Comparison of ENCODE assay signal across 25 mouse cellular contexts in the genomic region with DNA sequence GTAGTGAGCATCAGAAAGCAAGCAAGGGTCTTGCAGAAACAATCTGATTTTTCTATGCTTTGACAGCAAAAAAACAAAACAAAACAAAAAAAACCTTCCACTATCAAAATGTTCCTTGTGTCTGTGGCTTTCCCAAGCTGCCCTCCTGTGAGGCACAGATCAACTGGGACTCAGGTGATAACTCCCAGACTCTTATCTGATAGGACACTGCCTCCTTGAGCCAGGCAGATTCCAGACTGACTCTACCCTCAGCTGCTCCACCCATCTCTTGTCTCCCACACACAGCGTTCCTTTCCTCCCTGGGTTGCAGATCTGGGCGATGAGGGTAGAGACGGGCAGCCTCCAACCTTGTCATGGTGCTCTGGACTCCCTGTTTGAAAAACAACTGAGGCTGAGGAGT. TPM values are rescaled to one million over a fixed set of nuclear protein-coding genes. Genes with fewer than 3 reads are reported as not detected.
DNase-seq lines count a peak whose midpoint lies in the region; ATAC-seq and TF ChIP-seq lines count a peak whose summit lies in the region.
"Had no signal": no experiment of that assay in that cellular context is flagged by ENCODE, and none has a peak within 500 bp of the region (broad histone marks: within the 10 kb centered on the region; RNA-seq: fewer than 3 reads in every experiment).

No protein-coding gene starts in this region.

- no peak overlapping the region for H3K4me3 ChIP-seq in intestine, embryonic 16.5 days (ENCODE audit: low read length)
- no peak overlapping the region for H3K4me3 ChIP-seq in intestine, postnatal 0 days (ENCODE audit: low read depth, low read length)
- H3K4me3 ChIP-seq in liver, postnatal 0 days (ENCODE audit: low read depth, low read length) = no peak overlapping the region
- H3K4me3 ChIP-seq: embryonic facial prominence, embryonic 10.5 days; forebrain, embryonic 15.5 days; hindbrain, embryonic 13.5 days; kidney, embryonic 15.5 days; limb, embryonic 15.5 days; megakaryocyte, embryonic 14.5 days; neural tube, embryonic 15.5 days had no signal

- peak; percentile 12 for DNase-seq in c-Kit-negative CD71-positive TER-119-positive erythroid progenitor cells, embryonic 14.5 days (ENCODE audit: low read depth, low spot score)
- DNase-seq in liver = peak; percentile 74
- peak; percentile 27 for DNase-seq in liver, postnatal 0 days
- no peak for DNase-seq in cerebellum, adult 8-10 months
- no peak for DNase-seq in left cerebral cortex, adult 18-20 months (ENCODE audit: low spot score in 2 of 2)
- DNase-seq in lung, postnatal 36 days = no peak
- DNase-seq: adrenal gland, adult 8-10 months; cerebellum, adult 11-12 months; cerebellum, postnatal 36 days; gastrocnemius, postnatal 36 days; heart, postnatal 14 days; right cerebral cortex, postnatal 14 days; spleen, adult 18-20 months had no signal

- no peaks in the 10 kb centered on the region for H3K27me3 ChIP-seq in intestine, embryonic 16.5 days (replicated peaks; ENCODE audit: control insufficient read depth, insufficient read depth, low read length)
- no peaks in the 10 kb centered on the region for H3K27me3 ChIP-seq in intestine, postnatal 0 days (replicated peaks; ENCODE audit: control insufficient read depth, insufficient read depth, low read length)
- H3K27me3 ChIP-seq in liver, postnatal 0 days (ENCODE audit: insufficient read depth, low read length) = no peaks in the 10 kb centered on the region
- H3K27me3 ChIP-seq: forebrain, embryonic 15.5 days; hindbrain, embryonic 13.5 days; kidney, embryonic 15.5 days; limb, embryonic 15.5 days; neural tube, embryonic 15.5 days had no signal

- no peaks in the 10 kb centered on the region for H3K36me3 ChIP-seq in intestine, embryonic 16.5 days (ENCODE audit: control insufficient read depth, insufficient read depth, low read length)
- no peaks in the 10 kb centered on the region for H3K36me3 ChIP-seq in intestine, postnatal 0 days (ENCODE audit: control insufficient read depth, insufficient read depth)
- H3K36me3 ChIP-seq in liver, postnatal 0 days (replicated peaks; ENCODE audit: insufficient read depth, low read length) = no peaks in the 10 kb centered on the region
- H3K36me3 ChIP-seq: embryonic facial prominence, embryonic 10.5 days; forebrain, embryonic 15.5 days; hindbrain, embryonic 13.5 days; kidney, embryonic 15.5 days; limb, embryonic 15.5 days; neural tube, embryonic 15.5 days had no signal

- H3K9ac ChIP-seq in intestine, embryonic 16.5 days (ENCODE audit: low read depth, low read length) = no peak overlapping the region
- H3K9ac ChIP-seq in intestine, postnatal 0 days (ENCODE audit: low read depth, low read length) = no peak overlapping the region
- H3K9ac ChIP-seq in liver, postnatal 0 days (replicated peaks) = no peak overlapping the region
- H3K9ac ChIP-seq: forebrain, embryonic 15.5 days; hindbrain, embryonic 13.5 days; kidney, embryonic 15.5 days; limb, embryonic 15.5 days; neural tube, embryonic 15.5 days had no signal

- TF ChIP-seq CTCF in intestine, postnatal 0 days (IDR thresholded peaks at IDR 0.05; ENCODE audit: low read depth) = no peak
- TF ChIP-seq CTCF in liver, postnatal 0 days (IDR thresholded peaks at IDR 0.05; ENCODE audit: low read depth) = no peak

- no peaks in the 10 kb centered on the region for H3K4me1 ChIP-seq in intestine, embryonic 16.5 days (ENCODE audit: control insufficient read depth, insufficient read depth, low read length)
- H3K4me1 ChIP-seq in intestine, postnatal 0 days (replicated peaks; ENCODE audit: control insufficient read depth, insufficient read depth, low read length) = no peaks in the 10 kb centered on the region
- H3K4me1 ChIP-seq in liver, postnatal 0 days (ENCODE audit: insufficient read depth) = peaks cover 9% of the 10 kb centered on the region
- H3K4me1 ChIP-seq: forebrain, embryonic 15.5 days; kidney, embryonic 15.5 days; limb, embryonic 15.5 days had no signal

- H3K4me2 ChIP-seq in intestine, embryonic 16.5 days (ENCODE audit: low read depth, low read length) = no peak overlapping the region
- H3K4me2 ChIP-seq in intestine, postnatal 0 days (replicated peaks; ENCODE audit: low read depth) = no peak overlapping the region
- peak overlapping the region; percentile 32; the same call in 1 of the 2 replicates for H3K4me2 ChIP-seq in liver, postnatal 0 days (ENCODE audit: low read depth, low read length)
- H3K4me2 ChIP-seq: forebrain, embryonic 15.5 days; hindbrain, embryonic 13.5 days; kidney, embryonic 15.5 days; limb, embryonic 15.5 days; neural tube, embryonic 15.5 days had no signal

- H3K9me3 ChIP-seq in intestine, embryonic 16.5 days (ENCODE audit: control insufficient read depth, low read length) = no peaks in the 10 kb centered on the region
- H3K9me3 ChIP-seq in intestine, postnatal 0 days (ENCODE audit: control insufficient read depth) = no peaks in the 10 kb centered on the region
- no peaks in the 10 kb centered on the region for H3K9me3 ChIP-seq in liver, postnatal 0 days (ENCODE audit: low read length)
- H3K9me3 ChIP-seq: embryonic facial prominence, embryonic 10.5 days; forebrain, embryonic 15.5 days; hindbrain, embryonic 13.5 days; kidney, embryonic 15.5 days; limb, embryonic 15.5 days; neural tube, embryonic 15.5 days had no signal

- no peak overlapping the region for H3K27ac ChIP-seq in intestine, embryonic 16.5 days (ENCODE audit: low read length)
- H3K27ac ChIP-seq in intestine, postnatal 0 days (ENCODE audit: low read depth, low read length) = no peak overlapping the region
- H3K27ac ChIP-seq in liver, postnatal 0 days (ENCODE audit: low read depth) = no peak overlapping the region
- H3K27ac ChIP-seq: embryonic facial prominence, embryonic 10.5 days; forebrain, embryonic 15.5 days; hindbrain, embryonic 13.5 days; kidney, embryonic 15.5 days; limb, embryonic 15.5 days; neural tube, embryonic 15.5 days had no signal

- WGBS in intestine, embryonic 16.5 days = 56% methylated on average over 3 of the region's 3 CpGs
- WGBS in intestine, postnatal 0 days = 44% methylated on average over 3 of the region's 3 CpGs
- 60% methylated on average over 3 of the region's 3 CpGs for WGBS in liver, postnatal 0 days (ENCODE audit: insufficient replicate concordance)

- peak; percentile 94 for TF ChIP-seq EP300 in liver, postnatal 0 days (IDR thresholded peaks at IDR 0.05; ENCODE audit: low read depth)

- ATAC-seq in intestine, embryonic 16.5 days = 0 out of 2 replicates have a peak, but pooled peaks have one; percentile 26
- ATAC-seq in intestine, postnatal 0 days = no peak
- peak; percentile 91 for ATAC-seq in liver, postnatal 0 days
- ATAC-seq: forebrain, embryonic 15.5 days; inflammation-experienced regulatory T-cells, adult 6 months; lung, postnatal 0 days; midbrain, embryonic 16.5 days had no signal

RNA-seq across cellular contexts. Expression of gene Stmn1, which starts 29.0 kb away (rescaled TPM):
- polyA plus RNA-seq in intestine, embryonic 16.5 days (2015; fragmentation: Nextera tagmentation; extraction: Ambion mirVana) = 982 and 1,127 TPM in 2 replicates
- 398 and 412 TPM in 2 replicates for polyA plus RNA-seq in intestine, postnatal 0 days (2015; fragmentation: Nextera tagmentation; extraction: Ambion mirVana)
- 249 and 258 TPM in 2 replicates for polyA plus RNA-seq in liver, postnatal 0 days (2015; fragmentation: Nextera tagmentation; extraction: Ambion mirVana)
- total RNA-seq in left cerebral cortex, adult 18-20 months (2021) = 1,000 to 10,000 TPM; 1,034 to 1,073 TPM

RNA-seq across cellular contexts. Expression of gene Pafah2, which starts 43.0 kb away (rescaled TPM):
- polyA plus RNA-seq in intestine, embryonic 16.5 days (2015; fragmentation: Nextera tagmentation; extraction: Ambion mirVana) = 61.6 and 69.2 TPM in 2 replicates
- 39.8 and 49.2 TPM in 2 replicates for polyA plus RNA-seq in intestine, postnatal 0 days (2015; fragmentation: Nextera tagmentation; extraction: Ambion mirVana)
- polyA plus RNA-seq in liver, postnatal 0 days (2015; fragmentation: Nextera tagmentation; extraction: Ambion mirVana) = 13.5 and 14.3 TPM in 2 replicates
- 1 to 10 TPM; 4.8 to 7.4 TPM for total RNA-seq in left cerebral cortex, adult 18-20 months (2021)

RNA-seq across cellular contexts. Expression of gene Extl1, which starts 55.5 kb away (rescaled TPM):
- 1.6 and 1.7 TPM in 2 replicates for polyA plus RNA-seq in intestine, embryonic 16.5 days (2015; fragmentation: Nextera tagmentation; extraction: Ambion mirVana)
- 1.0 and 1.2 TPM in 2 replicates for polyA plus RNA-seq in intestine, postnatal 0 days (2015; fragmentation: Nextera tagmentation; extraction: Ambion mirVana)
- polyA plus RNA-seq in liver, postnatal 0 days (2015; fragmentation: Nextera tagmentation; extraction: Ambion mirVana) = 0.20 and 0.33 TPM in 2 replicates
- 10 to 100 TPM; 44.0 to 45.4 TPM for total RNA-seq in left cerebral cortex, adult 18-20 months (2021)

RNA-seq across cellular contexts. Expression of gene Paqr7, which starts 57.4 kb away (rescaled TPM):
- 23.6 and 32.1 TPM in 2 replicates for polyA plus RNA-seq in intestine, embryonic 16.5 days (2015; fragmentation: Nextera tagmentation; extraction: Ambion mirVana)
- polyA plus RNA-seq in intestine, postnatal 0 days (2015; fragmentation: Nextera tagmentation; extraction: Ambion mirVana) = 62.6 and 70.3 TPM in 2 replicates
- polyA plus RNA-seq in liver, postnatal 0 days (2015; fragmentation: Nextera tagmentation; extraction: Ambion mirVana) = 12.4 and 17.8 TPM in 2 replicates
- total RNA-seq in left cerebral cortex, adult 18-20 months (2021) = 10 to 100 TPM; 63.5 to 70.1 TPM

Comparison
In these comparisons a context has a peak if more than half of its experiments do, and no peak if none do; other contexts are left out.
1. DNase-seq: peak in c-Kit-negative CD71-positive TER-119-positive erythroid progenitor cells, embryonic 14.5 days (single experiment), liver (single experiment) and liver, postnatal 0 days (single experiment); none in cerebellum, adult 8-10 months (single experiment), left cerebral cortex, adult 18-20 months (0 of 2) and lung, postnatal 36 days (single experiment).